Mouse (Mus musculus): ENCODE results near the gene Pax3. TPM values are rescaled to one million over a fixed set of nuclear protein-coding genes. Genes with fewer than 3 reads are reported as not detected.
A peak's percentile ranks its signal among the peaks of the same experiment; 100 is the strongest.

Gene Pax3
- 2.8 and 6.4 TPM in 2 replicates for polyA plus RNA-seq (2011; ENCODE audit: insufficient read length, low read depth, missing spikeins)

DNA sequence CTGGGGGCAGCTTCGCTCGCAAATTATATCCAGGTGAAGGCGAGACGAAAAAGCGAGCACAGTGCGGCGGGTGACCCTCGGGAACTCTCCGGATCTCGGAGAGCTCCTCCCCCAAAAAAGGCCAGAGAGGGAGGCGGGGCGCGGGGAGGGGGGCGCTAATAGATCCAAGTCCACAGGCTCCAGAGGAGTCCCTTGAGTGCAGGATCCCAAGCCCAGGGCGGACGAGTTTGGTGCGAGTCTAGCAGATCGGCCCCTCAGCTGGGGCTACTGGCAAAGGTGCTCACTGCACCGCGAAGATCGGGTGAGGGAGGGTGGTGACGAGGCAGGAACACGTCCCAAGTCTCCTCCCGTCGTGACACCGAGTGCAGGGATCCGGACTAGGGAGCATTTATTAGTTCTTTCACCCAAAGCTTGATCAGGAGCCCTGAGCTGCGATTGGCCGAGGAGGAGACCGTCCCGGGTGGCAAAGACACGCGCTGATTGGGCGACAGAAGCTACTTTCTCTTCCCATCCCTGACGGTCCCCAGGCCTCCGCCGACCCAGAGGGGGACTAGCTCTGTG lies at the start of gene Pax3:
Gene Pax3, minus strand, starts transcription at position 384 of the 561 bp plus-strand sequence.
- Histone ChIP-seq H3K4me1 (ENCODE audit: control insufficient read depth, insufficient read depth, low read length) (no peaks in the 10 kb centered on the region), H3K27ac (ENCODE audit: insufficient read depth, low read length) (no peak within 1 kb of the TSS), H3K4me3 (ENCODE audit: insufficient read depth, low read length) (peak within 1 kb of the TSS; percentile 44)
- peak; percentile 35; the same call in 1 of the 2 replicates for TF ChIP-seq POLR2A (IDR thresholded peaks at IDR 0.05; ENCODE audit: low read depth, low read length)
- TF ChIP-seq CTCF (IDR thresholded peaks at IDR 0.05; ENCODE audit: borderline replicate concordance, insufficient read depth, low read length), result no peak

- TF ChIP-seq CTCF (IDR thresholded peaks at IDR 0.05; ENCODE audit: borderline replicate concordance, insufficient read depth, low read length) (no peak), POLR2A (IDR thresholded peaks at IDR 0.05; ENCODE audit: low read depth, low read length) (no peak)
- Histone ChIP-seq H3K4me3 (ENCODE audit: insufficient read depth, low read length) (no peak overlapping the region), H3K27ac (ENCODE audit: insufficient read depth, low read length) (no peak overlapping the region), H3K4me1 (ENCODE audit: control insufficient read depth, insufficient read depth, low read length) (0 out of 2 replicates have a peak, but pooled peaks cover 2% of the 10 kb centered on the region)
Observed at GRCm38 (mm10) chr1:78234306-78234705, 37.4 kb upstream of the Pax3 start.

DNA sequence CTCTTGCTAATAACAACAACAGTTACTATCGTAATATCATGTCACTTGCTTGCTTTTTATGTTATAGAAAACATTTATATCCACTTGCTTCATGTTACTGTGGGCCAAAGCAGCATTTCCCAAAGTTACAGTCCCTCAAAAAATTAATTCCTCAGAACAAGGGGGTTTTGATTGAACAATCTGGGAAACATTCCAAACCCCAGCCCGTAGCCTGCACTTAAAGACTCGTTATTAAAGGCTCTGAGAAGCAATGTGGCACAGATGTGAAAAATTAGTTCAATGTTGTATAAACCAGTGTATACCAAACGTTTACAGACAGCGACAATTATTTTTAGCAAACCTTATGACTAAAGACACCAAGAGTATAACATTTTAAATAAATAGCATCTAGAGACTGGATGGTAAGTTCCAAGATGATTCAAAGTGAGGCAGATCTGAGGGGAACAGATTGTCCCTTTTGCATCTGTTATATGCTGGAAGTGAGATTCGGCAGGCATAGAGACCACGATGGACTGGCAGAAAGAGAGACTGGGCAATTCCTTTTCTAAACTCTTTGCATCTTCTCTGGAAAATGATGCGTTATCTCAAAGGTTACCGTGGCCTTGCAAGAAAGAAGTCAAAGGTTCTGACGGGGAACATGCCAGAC lies 35.1 kb upstream of the Pax3 start:
- 0 out of 2 replicates have a peak, but pooled peaks cover 2% of the 10 kb centered on the region for H3K4me1 ChIP-seq (ENCODE audit: control insufficient read depth, insufficient read depth, low read length)
- H3K27ac ChIP-seq (ENCODE audit: insufficient read depth, low read length), result no peak overlapping the region
- TF ChIP-seq CTCF (IDR thresholded peaks at IDR 0.05; ENCODE audit: borderline replicate concordance, insufficient read depth, low read length), result no peak
- no peak for TF ChIP-seq POLR2A (IDR thresholded peaks at IDR 0.05; ENCODE audit: low read depth, low read length)
- no peak overlapping the region for H3K4me3 ChIP-seq (ENCODE audit: insufficient read depth, low read length)

DNA sequence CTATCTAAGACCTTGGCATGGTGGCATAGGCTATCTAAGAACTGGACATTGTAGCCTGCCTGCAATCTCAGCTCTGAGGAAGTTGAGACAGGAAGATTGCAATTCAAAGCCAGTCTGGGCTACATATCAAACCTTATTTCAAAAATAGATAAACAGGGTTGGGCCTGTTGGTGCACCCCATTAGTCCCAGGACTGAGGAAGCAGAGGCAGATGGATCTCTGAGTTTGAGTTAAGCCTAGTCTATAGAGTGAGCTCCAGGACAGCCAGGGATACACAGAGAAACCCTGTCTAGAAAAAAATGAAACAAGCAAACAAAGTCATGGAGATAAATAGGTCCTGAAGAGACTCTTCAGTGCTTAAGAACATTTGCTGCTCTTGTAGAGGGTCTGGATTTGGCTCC lies 32.9 kb upstream of the Pax3 start:
- no peak overlapping the region for H3K4me3 ChIP-seq (ENCODE audit: insufficient read depth, low read length)
- 0 out of 2 replicates have a peak, but pooled peaks cover 2% of the 10 kb centered on the region for H3K4me1 ChIP-seq (ENCODE audit: control insufficient read depth, insufficient read depth, low read length)
- no peak overlapping the region for H3K27ac ChIP-seq (ENCODE audit: insufficient read depth, low read length)
- no peak for TF ChIP-seq POLR2A (IDR thresholded peaks at IDR 0.05; ENCODE audit: low read depth, low read length)
- no peak for TF ChIP-seq CTCF (IDR thresholded peaks at IDR 0.05; ENCODE audit: borderline replicate concordance, insufficient read depth, low read length)

GRCm38 (mm10) chr1:78228771-78229170 lies 31.8 kb upstream of the Pax3 start:
- TF ChIP-seq CTCF (IDR thresholded peaks at IDR 0.05; ENCODE audit: borderline replicate concordance, insufficient read depth, low read length) (no peak), POLR2A (IDR thresholded peaks at IDR 0.05; ENCODE audit: low read depth, low read length) (no peak)
- no peaks in the 10 kb centered on the region for H3K4me1 ChIP-seq (ENCODE audit: control insufficient read depth, insufficient read depth, low read length)
- H3K4me3 ChIP-seq (ENCODE audit: insufficient read depth, low read length), result no peak overlapping the region
- no peak overlapping the region for H3K27ac ChIP-seq (ENCODE audit: insufficient read depth, low read length)

DNA sequence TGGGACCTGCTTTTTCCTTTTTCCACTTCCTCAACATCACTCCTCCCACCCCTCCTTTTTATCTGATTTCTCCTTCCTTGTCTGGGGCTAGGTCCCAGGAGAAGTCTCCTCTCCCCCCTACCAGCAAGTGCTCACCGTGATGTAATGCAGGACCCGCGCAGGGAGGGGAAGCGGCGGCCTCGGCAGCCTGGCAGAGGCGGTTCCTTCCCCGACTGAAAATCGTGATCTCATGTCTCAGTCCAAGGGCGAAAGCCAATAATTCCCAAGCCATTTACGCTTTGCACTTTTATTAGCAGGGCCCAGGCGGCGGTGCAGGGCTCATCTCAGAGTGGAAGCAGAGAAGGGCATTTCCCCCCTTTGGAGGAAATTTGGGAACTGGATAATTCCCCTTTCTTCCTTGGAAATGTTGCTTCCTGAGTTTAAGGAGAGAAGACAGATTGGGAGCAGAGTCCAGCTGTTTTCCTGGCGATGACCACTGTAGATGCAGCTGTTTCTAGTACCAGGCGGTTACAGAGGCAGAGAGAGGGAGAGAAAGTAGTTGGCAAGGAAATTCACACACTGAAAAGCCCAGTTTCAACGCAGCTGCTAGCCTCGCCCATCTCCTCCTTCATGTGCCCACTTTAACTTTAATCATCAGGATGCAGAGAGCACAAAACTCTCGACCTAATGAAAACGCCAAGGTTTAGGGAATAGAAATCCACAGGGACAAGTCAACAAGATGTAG lies 21.3 kb upstream of the Pax3 start:
- H3K4me1 ChIP-seq (ENCODE audit: control insufficient read depth, insufficient read depth, low read length), result no peaks in the 10 kb centered on the region
- no peak for TF ChIP-seq CTCF (IDR thresholded peaks at IDR 0.05; ENCODE audit: borderline replicate concordance, insufficient read depth, low read length)
- no peak overlapping the region for H3K4me3 ChIP-seq (ENCODE audit: insufficient read depth, low read length)
- H3K27ac ChIP-seq (ENCODE audit: insufficient read depth, low read length), result no peak overlapping the region

- Histone ChIP-seq H3K27ac (ENCODE audit: insufficient read depth, low read length) (no peak overlapping the region), H3K4me1 (ENCODE audit: control insufficient read depth, insufficient read depth, low read length) (no peaks in the 10 kb centered on the region), H3K4me3 (ENCODE audit: insufficient read depth, low read length) (peak overlapping the region; percentile 15; the same call in 1 of the 2 replicates)
- TF ChIP-seq CTCF (IDR thresholded peaks at IDR 0.05; ENCODE audit: borderline replicate concordance, insufficient read depth, low read length), result peak; percentile 32; the same call in 1 of the 2 replicates
- TF ChIP-seq POLR2A (IDR thresholded peaks at IDR 0.05; ENCODE audit: low read depth, low read length), result no peak
Observed at GRCm38 (mm10) chr1:78217151-78218034, 20.5 kb upstream of the Pax3 start.

GRCm38 (mm10) chr1:78216509-78217141 lies 19.7 kb upstream of the Pax3 start:
- Histone ChIP-seq H3K4me1 (ENCODE audit: control insufficient read depth, insufficient read depth, low read length) (no peaks in the 10 kb centered on the region), H3K4me3 (ENCODE audit: insufficient read depth, low read length) (peak overlapping the region; percentile 36), H3K27ac (ENCODE audit: insufficient read depth, low read length) (no peak overlapping the region)
- TF ChIP-seq POLR2A (IDR thresholded peaks at IDR 0.05; ENCODE audit: low read depth, low read length) (no peak), CTCF (IDR thresholded peaks at IDR 0.05; ENCODE audit: borderline replicate concordance, insufficient read depth, low read length) (no peak)
